Mouse (Mus musculus) limb, embryonic 12.5 days (tissue): ENCODE results near the gene Sgca. TPM values are rescaled to one million over a fixed set of nuclear protein-coding genes. Genes with fewer than 3 reads are reported as not detected.

Source experiments
- ATAC-seq: fragments of 200-750 bp; cut with Nextera tagmentation; 2 replicates; pipeline ENCODE4 v1.8.0; 2017; ENCODE audit warnings: low read depth, moderate TSS enrichment; ENCODE audit not compliant: insufficient number of reproducible peaks, insufficient read depth, low FRiP score, low TSS enrichment
- H3K27ac ChIP-seq: fragments of 300-500 bp; sonication (generic); 2 replicates; pipeline ENCODE4 v1.5.1; 2016; ENCODE audit warnings: mild to moderate bottlenecking, moderate library complexity
- H3K27me3 ChIP-seq: fragments of 300-500 bp; sonication (generic); 2 replicates; pipeline ENCODE4 v1.6.1; 2016; ENCODE audit warnings: mild to moderate bottlenecking, moderate library complexity
- H3K36me3 ChIP-seq: fragments of 300-500 bp; sonication (generic); 2 replicates; pipeline ENCODE4 v1.6.1; 2016; ENCODE audit warnings: mild to moderate bottlenecking, moderate library complexity
- H3K4me1 ChIP-seq: fragments of 300-500 bp; sonication (generic); replicated peaks from 2 replicates; pipeline ENCODE4 v1.6.1; 2016
- H3K4me2 ChIP-seq: fragments of 300-500 bp; sonication (generic); 2 replicates; pipeline ENCODE4 v1.6.1; 2016; ENCODE audit warnings: mild to moderate bottlenecking, moderate library complexity
- H3K4me3 ChIP-seq: fragments of 300-500 bp; sonication (generic); replicated peaks from 2 replicates; pipeline ENCODE4 v1.5.1; 2016; ENCODE audit warnings: mild to moderate bottlenecking
- H3K9ac ChIP-seq: fragments of 300-500 bp; sonication (generic); replicated peaks from 2 replicates; pipeline ENCODE4 v1.6.1; 2016; ENCODE audit warnings: mild to moderate bottlenecking, moderate library complexity
- H3K9me3 ChIP-seq: fragments of 300-500 bp; sonication (generic); 2 replicates; pipeline ENCODE4 v1.6.1; 2016; ENCODE audit warnings: mild to moderate bottlenecking, moderate library complexity
- WGBS: fragments of 180-500 bp; shearing (Covaris S2); methylation state at CpG from one replicate; pipeline ENCODE4 v1.1.7; 2016; 5-methylcytosine and 5-hydroxymethylcytosine counted together
- polyA plus RNA-seq: library from polyadenylated mRNA; unstranded; fragments of >200 nt; fragmentation: Nextera tagmentation; extraction: Ambion mirVana; gene quantifications from 2 replicates; pipeline ENCODE4 v1.2.1, GENCODE M21; 2016

The Sgca gene
- polyA plus RNA-seq, 1 experiment from 2014 or later = 2.8 TPM

DNA sequence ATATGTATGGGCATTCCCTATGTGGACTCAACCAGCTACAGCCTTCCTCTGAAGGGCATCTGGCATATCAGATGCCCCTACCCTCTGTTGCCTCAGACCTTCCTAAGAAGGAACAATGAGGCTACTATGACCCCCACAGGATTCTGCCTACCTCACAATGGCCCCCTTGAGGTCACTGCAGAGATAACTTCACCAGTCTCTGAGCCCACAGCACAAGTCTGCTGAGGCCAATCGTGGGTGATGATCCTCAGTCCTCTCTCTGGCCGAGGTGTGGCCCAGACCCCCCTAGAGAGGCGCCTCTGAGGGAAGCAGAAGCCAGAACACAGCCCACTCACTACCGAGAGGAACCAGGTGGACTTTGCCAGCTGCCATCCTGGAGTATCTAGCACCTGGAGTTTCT lies 8.7 kb downstream of the Sgca start, which contains the start of gene Hils1:
TSS of gene Hils1 (plus strand) at position 175 of the 400 bp plus-strand sequence.
- Histone ChIP-seq H3K36me3 (no peaks in the 10 kb centered on the region), H3K27me3 (peaks cover 15% of the 10 kb centered on the region), H3K4me2 (no peak within 1 kb of the TSS), H3K27ac (no peak within 1 kb of the TSS), H3K4me1 (no peaks in the 10 kb centered on the region), H3K4me3 (no peak within 1 kb of the TSS), H3K9me3 (no peaks in the 10 kb centered on the region), H3K9ac (no peak within 1 kb of the TSS)
- ATAC-seq = no peak
- WGBS = 48% methylated on average over 4 of the region's 4 CpGs

DNA sequence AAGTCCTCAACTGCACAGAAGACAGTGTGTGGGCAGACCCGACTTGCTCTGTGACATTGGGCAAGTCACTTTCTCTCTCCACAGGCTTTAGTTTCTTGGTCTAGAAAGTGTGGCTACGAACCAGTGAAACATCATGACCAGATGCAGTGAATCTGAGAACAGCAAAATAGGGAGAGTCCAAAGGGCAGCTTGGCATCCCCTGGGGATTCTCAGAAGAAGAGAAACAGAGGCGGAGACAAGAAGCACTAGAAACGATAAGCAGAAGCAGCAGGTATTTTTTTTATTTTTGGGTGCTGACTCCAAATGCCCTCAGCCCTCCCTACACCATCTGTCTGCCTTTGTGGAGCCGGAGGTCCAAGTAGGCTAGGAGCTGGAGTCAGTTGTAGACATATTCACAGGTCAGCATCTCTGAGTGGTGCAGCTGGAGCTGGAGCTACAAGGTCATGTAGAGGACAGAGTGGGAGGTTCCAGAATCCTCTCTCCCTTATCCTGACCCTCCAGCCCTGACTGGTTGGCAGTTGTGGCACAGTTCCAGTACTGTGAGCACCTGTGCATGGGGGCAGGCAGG lies 13.5 kb downstream of the Sgca start:
- no peak for ATAC-seq
- no peak overlapping the region for H3K4me2 ChIP-seq
- no peak overlapping the region for H3K4me3 ChIP-seq
- no peaks in the 10 kb centered on the region for H3K36me3 ChIP-seq
- H3K27ac ChIP-seq = no peak overlapping the region
- no peak overlapping the region for H3K9ac ChIP-seq
- H3K4me1 ChIP-seq = peaks cover 7% of the 10 kb centered on the region
- no peaks in the 10 kb centered on the region for H3K27me3 ChIP-seq
- no peaks in the 10 kb centered on the region for H3K9me3 ChIP-seq
- WGBS = 83% methylated on average over 5 of the region's 5 CpGs

DNA sequence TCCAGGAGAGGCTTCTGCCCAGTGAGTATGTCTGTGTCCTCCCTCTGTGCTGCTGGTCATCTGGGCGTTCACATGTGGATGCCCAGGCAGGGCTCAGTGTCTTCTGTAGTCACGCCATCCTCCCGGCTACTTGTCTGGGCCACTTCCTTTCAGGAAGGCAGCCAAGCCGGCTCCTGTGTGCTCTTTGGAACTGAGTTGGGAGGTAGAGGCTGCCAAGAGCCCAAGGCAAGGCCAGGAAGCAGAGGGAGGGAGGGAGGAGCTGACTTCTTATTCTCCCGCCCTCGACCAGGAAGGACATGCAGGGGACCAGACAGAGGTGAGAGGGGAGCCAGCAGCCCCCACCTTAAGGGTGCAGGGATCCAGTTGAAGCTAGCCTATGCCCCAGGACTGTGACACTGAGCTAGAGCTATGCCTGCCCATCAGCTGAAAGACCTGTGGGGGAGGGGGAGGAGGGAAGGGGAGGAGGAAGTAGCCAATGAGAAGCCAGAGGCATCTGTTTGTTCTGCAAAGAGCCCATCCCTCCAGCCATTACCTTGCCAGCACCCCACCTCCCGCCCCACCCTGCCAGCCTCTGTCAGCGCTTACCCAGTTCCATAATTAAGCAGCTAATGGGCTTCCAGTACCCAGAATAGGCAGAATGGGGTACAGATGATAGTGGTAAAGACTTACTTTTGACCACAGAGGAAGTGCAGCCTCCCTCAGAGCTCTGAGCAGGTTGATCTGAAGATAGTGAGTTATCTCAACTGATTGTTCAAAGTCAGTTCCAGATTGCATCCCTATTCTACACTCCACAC lies 17.9 kb downstream of the Sgca start:
- 22% methylated on average over 8 of the region's 8 CpGs for WGBS
- no peaks in the 10 kb centered on the region for H3K9me3 ChIP-seq
- no peak overlapping the region; the same call in 1 of the 2 replicates for H3K9ac ChIP-seq
- no peak for ATAC-seq
- H3K4me2 ChIP-seq = peak overlapping the region; percentile 17; the same call in 1 of the 2 replicates
- H3K4me3 ChIP-seq = no peak overlapping the region
- no peaks in the 10 kb centered on the region for H3K27me3 ChIP-seq
- peak overlapping the region; percentile 50; the same call in 1 of the 2 replicates for H3K27ac ChIP-seq
- peaks cover 7% of the 10 kb centered on the region for H3K4me1 ChIP-seq
- H3K36me3 ChIP-seq = no peaks in the 10 kb centered on the region

DNA sequence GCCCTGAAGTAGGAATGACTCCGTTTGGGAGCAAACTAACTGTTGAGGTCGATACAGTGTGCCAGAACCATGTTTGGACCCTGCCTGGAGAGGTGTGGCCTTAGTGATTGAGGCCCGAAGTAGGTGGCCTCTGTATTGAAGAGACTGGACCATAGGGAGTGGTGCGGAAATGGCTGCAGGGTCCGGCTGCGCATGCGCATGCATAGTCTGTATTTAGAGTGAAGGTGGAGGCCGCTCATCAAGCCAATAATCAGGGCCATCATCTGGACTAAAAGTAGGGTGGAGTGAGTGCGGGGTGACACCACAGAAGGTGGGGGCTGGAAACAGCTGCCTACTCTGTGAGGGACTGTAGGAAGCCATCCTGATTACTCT lies 18.4 kb downstream of the Sgca start:
- H3K4me3 ChIP-seq = no peak overlapping the region
- no peaks in the 10 kb centered on the region for H3K36me3 ChIP-seq
- no peaks in the 10 kb centered on the region for H3K9me3 ChIP-seq
- 81% methylated on average over 9 of the region's 9 CpGs for WGBS
- no peaks in the 10 kb centered on the region for H3K27me3 ChIP-seq
- peak overlapping the region; percentile 50; the same call in 1 of the 2 replicates for H3K27ac ChIP-seq
- ATAC-seq = no peak
- H3K4me2 ChIP-seq = 0 out of 2 replicates have a peak overlapping the region, but pooled peaks have one; percentile 17
- H3K9ac ChIP-seq = no peak overlapping the region
- H3K4me1 ChIP-seq = peaks cover 7% of the 10 kb centered on the region

DNA sequence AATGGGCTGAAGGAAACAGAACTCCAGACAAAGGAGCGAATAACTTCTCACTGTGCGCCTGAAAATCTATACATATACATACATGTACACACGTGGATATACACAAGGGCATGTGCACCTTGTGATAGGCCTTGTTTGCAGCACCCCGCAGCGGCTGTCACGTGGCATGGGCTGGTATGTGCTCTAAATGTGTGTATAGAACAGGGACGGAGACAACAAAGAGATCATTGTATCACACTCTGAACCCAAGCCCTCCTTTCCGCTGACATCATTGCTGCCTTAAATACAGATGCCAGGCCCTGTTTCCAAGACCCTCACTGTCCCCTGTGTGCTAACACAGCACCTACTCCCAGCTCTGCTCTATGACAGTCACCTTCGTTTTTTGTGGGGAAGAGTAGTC lies 21.0 kb downstream of the Sgca start:
- Histone ChIP-seq H3K36me3 (peaks cover 19% of the 10 kb centered on the region), H3K27me3 (no peaks in the 10 kb centered on the region), H3K4me3 (0 out of 2 replicates have a peak overlapping the region, but pooled peaks have one; percentile 15), H3K9ac (no peak overlapping the region), H3K4me2 (peak overlapping the region; percentile 32), H3K4me1 (peaks cover 11% of the 10 kb centered on the region), H3K27ac (0 out of 2 replicates have a peak overlapping the region, but pooled peaks have one; percentile 25), H3K9me3 (no peaks in the 10 kb centered on the region)
- no peak for ATAC-seq
- 76% methylated on average over 9 of the region's 9 CpGs for WGBS

DNA sequence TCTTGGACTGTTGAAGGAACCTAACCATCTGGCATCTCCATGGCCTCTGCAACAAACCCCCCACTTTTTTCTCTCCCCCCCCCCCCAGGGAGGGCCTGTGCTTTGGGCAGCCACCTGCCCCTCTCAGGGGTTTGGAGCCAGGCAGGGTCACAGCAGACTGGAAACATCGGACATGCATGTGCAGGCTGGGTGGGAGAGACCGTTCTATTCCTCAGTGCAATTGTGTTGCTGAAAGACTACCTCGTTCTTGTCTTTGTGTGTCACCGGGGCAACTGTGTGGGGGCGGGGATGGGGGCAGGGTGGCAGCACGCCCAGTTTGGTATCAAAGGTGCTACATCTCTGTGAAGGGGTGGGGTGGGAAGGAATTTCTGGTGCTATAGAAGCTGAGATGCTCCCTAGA lies 24.0 kb downstream of the Sgca start:
- Histone ChIP-seq H3K4me1 (peaks cover 4% of the 10 kb centered on the region; the same call in 1 of the 2 replicates), H3K27ac (0 out of 2 replicates have a peak overlapping the region, but pooled peaks have one; percentile 35), H3K27me3 (no peaks in the 10 kb centered on the region), H3K9ac (no peak overlapping the region), H3K4me2 (no peak overlapping the region), H3K4me3 (no peak overlapping the region), H3K9me3 (no peaks in the 10 kb centered on the region), H3K36me3 (peaks cover 49% of the 10 kb centered on the region)
- WGBS = 24% methylated on average over 6 of the region's 6 CpGs
- no peak for ATAC-seq

DNA sequence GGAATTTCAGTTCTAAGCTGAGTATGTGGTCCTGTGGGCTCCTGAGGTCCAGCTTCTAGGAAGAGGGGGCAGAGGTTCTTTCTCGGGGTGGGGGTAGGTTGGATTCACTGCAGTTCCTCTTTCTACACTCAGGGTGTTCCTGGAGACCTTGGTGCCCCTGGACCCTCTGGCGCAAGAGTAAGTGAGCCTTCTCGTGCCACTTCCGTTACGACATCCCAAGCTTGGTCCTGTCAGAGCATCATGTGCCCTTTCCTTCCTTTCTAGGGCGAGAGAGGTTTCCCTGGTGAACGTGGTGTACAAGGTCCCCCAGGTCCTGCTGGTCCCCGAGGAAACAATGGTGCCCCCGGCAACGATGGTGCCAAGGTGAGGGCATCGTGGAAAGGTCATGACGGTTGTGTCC lies 30.9 kb downstream of the Sgca start:
- WGBS = 89% methylated on average over 12 of the region's 12 CpGs
- no peaks in the 10 kb centered on the region for H3K4me1 ChIP-seq
- no peak overlapping the region for H3K27ac ChIP-seq
- ATAC-seq = no peak
- H3K27me3 ChIP-seq = no peaks in the 10 kb centered on the region
- peaks cover 100% of the 10 kb centered on the region for H3K36me3 ChIP-seq
- H3K9me3 ChIP-seq = no peaks in the 10 kb centered on the region
- no peak overlapping the region for H3K9ac ChIP-seq
- no peak overlapping the region for H3K4me3 ChIP-seq
- H3K4me2 ChIP-seq = no peak overlapping the region

DNA sequence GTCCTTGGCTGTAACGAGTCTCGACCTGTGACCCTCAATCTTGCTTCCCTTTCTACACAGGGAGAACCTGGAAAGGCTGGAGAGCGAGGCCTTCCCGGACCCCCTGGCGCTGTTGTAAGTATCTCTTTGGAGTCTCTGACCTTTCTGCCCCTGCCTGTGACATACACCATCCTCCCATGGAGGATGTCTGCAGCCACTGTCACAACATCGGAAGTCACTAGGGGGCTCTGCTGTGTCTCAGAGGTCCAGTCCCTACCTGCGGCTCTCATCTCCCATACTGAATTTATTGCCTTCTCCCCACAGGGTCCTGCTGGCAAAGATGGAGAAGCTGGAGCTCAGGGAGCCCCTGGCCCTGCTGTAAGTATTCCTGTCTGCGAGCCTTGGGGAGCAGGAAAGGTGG lies 31.8 kb downstream of the Sgca start:
- Histone ChIP-seq H3K27me3 (no peaks in the 10 kb centered on the region), H3K4me1 (no peaks in the 10 kb centered on the region), H3K4me3 (no peak overlapping the region), H3K27ac (no peak overlapping the region), H3K9ac (no peak overlapping the region), H3K4me2 (no peak overlapping the region), H3K9me3 (no peaks in the 10 kb centered on the region), H3K36me3 (peaks cover 100% of the 10 kb centered on the region)
- no peak for ATAC-seq
- 26% methylated on average over 8 of the region's 8 CpGs for WGBS

DNA sequence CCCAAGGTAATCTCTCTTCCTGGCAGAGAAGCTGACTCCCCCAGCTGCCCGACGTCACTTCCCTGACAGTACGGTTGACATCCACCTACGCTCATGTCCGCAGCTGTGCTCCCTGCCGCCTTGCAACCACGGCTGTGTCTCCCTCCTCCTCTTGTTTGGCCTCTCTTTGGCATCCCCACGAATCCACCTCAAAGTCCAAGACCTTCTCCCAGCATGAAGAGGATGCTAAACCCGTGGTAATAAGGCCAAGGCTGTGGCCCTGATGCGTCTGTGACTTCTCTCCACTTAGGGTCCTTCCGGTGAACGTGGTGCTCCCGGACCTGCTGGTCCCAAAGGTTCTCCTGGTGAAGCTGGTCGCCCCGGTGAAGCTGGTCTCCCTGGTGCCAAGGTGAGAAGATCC lies 33.1 kb downstream of the Sgca start:
- no peak overlapping the region for H3K4me3 ChIP-seq

DNA sequence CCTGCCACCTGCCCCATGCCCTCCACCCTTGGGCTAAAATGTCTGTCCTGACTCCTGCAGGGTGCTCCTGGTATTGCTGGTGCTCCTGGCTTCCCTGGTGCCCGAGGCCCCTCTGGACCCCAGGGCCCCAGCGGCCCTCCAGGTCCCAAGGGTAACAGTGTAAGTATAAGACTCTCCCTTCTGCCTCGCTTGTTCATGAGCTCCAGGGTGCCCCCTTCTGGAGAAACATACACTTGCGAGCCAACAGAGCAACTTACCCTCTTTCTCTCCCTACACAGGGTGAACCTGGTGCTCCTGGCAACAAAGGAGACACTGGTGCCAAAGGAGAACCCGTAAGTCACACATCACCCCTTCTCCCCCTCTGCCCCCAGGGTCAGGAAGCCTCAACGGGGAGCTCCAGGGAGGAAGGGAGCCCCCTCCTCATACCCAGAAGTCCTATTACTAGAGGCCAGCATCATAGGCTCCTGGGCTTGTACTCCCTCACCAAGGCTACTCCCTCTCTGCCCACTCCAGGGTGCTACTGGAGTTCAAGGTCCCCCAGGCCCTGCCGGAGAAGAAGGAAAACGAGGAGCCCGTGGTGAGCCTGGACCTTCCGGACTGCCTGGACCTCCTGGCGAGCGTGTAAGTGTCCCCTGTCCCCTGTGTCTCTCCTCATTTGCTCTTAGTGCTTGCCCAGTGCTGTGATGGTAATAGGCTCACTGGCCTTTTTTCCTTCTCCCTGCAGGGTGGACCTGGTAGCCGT lies 33.7 kb downstream of the Sgca start:
- Histone ChIP-seq H3K36me3 (peaks cover 86% of the 10 kb centered on the region), H3K4me1 (peaks cover 10% of the 10 kb centered on the region), H3K4me3 (no peak overlapping the region), H3K27me3 (peaks cover 4% of the 10 kb centered on the region; the same call in 1 of the 2 replicates), H3K27ac (no peak overlapping the region), H3K9me3 (no peaks in the 10 kb centered on the region), H3K9ac (no peak overlapping the region), H3K4me2 (no peak overlapping the region)
- no peak for ATAC-seq
- 47% methylated on average over 12 of the region's 13 CpGs for WGBS

More for the DNA sequence above, 33.1 kb downstream of the Sgca start:
- 84% methylated on average over 15 of the region's 15 CpGs for WGBS
- Histone ChIP-seq H3K27me3 (peaks cover 4% of the 10 kb centered on the region; the same call in 1 of the 2 replicates), H3K9me3 (no peaks in the 10 kb centered on the region), H3K9ac (no peak overlapping the region), H3K4me1 (peaks cover 5% of the 10 kb centered on the region), H3K27ac (no peak overlapping the region), H3K4me2 (no peak overlapping the region), H3K36me3 (peaks cover 92% of the 10 kb centered on the region)
- no peak for ATAC-seq

DNA sequence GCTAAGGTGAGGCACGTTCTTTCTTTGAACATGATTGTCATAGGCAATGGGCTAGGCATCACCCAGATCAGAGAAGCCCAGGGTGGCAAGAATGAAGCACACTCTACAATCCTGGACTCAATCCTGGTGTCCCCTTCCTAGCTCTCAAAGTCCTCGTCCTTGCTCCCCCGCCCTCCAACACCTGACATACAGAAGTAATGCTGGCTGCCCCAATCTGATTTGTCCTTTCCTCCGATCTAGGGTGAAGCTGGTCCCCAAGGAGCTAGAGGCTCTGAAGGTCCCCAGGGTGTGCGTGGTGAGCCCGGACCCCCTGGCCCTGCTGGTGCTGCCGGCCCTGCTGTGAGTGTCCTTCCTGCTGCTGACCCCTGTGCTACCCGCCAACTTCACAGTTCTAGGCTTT lies 34.4 kb downstream of the Sgca start:
- H3K4me1 ChIP-seq = peaks cover 10% of the 10 kb centered on the region
- H3K4me3 ChIP-seq = no peak overlapping the region
- H3K27me3 ChIP-seq = peaks cover 4% of the 10 kb centered on the region; the same call in 1 of the 2 replicates
- WGBS = 79% methylated on average over 8 of the region's 8 CpGs
- H3K36me3 ChIP-seq = peaks cover 80% of the 10 kb centered on the region
- H3K9me3 ChIP-seq = no peaks in the 10 kb centered on the region
- ATAC-seq = no peak
- no peak overlapping the region for H3K27ac ChIP-seq
- H3K4me2 ChIP-seq = no peak overlapping the region
- no peak overlapping the region for H3K9ac ChIP-seq
